Mouse (Mus musculus): ENCODE data around the gene Ccdc103. TPM values are rescaled to one million over a fixed set of nuclear protein-coding genes. Genes with fewer than 3 reads are reported as not detected.
A peak's percentile ranks its signal among the peaks of the same experiment; 100 is the strongest.

Ccdc103 gene
- polyA plus RNA-seq, 1 experiment = not detected

DNA sequence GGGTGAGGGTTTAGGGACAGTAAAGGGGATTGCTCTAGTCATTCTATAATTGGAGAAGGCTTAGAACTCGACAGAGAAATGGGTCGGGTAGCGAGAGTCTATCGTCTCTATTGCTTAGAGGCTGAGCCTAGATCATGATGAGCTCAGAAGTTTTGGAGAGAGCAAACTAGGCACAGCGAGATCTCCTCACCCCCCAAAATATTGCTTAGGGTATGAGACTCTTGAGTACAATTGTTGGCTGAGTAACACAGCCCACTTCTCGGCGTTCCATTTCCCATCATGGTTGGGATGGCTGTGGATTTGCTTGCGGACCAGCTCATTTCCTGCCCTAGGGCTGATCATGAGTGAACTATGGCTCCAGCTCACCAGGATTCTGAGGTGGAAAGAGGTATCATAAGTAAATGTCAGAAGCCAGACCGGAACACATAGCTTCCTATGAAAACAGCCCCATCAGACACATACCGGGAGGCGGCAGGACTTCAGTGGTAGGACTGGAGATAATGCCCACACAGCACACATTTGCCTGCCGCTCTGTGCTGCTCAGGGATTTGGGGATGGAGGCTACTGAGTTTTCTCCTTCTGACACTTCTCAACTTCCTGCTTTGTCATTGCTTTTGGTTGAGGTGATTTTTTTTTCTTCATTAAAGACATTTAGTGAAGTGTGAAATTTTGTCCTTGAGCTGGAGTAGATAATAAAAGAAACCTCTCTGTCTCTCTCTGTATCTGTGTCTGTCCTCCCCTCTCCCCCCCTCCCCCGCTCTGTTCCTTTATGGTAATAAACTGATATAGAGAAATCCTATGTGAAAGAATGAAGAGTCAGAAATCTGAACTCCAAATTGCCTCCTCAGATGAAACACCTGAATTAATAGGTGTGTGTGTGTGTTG is 552 bp downstream of the Ccdc103 start:
- Histone ChIP-seq H3K4me1 (ENCODE audit: control insufficient read depth, insufficient read depth, low read length) (no peaks in the 10 kb centered on the region), H3K4me3 (replicated peaks; ENCODE audit: control insufficient read depth, low read depth, low read length) (peak overlapping the region; percentile 87), H3K27ac (ENCODE audit: control insufficient read depth, insufficient read depth, low read depth, low read length, poor library complexity) (no peak overlapping the region)
- TF ChIP-seq CTCF (IDR thresholded peaks at IDR 0.05; ENCODE audit: control insufficient read depth, insufficient read depth, low read length) (no peak), POLR2A (IDR thresholded peaks at IDR 0.05; ENCODE audit: borderline replicate concordance, control insufficient read depth, low read depth, low read length) (no peak)
- WGBS = 12% methylated on average over 13 of the region's 13 CpGs

DNA sequence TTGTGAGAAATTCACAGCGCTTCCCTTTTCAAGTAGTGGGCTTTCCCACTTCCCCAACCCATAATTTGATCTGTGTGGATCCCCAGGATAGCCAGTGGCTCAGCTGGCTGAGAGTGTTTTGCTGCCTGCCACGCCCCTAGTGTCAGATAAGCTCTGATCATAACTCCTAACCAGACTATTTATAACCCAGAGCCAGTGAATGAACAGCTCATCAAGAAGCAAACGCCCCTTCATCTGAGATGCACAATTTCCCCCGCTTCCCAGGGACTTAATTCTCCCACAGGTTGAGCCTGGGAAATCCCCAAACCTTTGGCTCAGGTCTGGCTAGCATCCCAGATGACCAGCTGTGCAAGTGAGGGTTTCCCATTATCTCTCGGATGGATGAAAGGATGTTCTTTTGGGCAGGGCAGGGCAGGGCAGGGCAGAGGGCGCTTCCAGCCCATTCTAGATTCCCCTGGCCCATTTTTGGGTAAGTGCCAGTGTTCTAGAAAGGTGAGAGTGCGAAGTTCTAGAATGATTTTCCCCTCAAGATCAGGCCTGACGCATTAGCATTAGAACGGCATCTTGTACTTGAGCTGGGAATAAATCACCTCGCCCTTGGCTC is 3.7 kb downstream of the Ccdc103 start, which contains the start of gene Fam187a:
Gene Fam187a (plus strand): TSS at position 554 of the 604 bp plus-strand sequence.
- Histone ChIP-seq H3K4me3 (replicated peaks; ENCODE audit: control insufficient read depth, low read depth, low read length) (no peak within 1 kb of the TSS), H3K4me1 (ENCODE audit: control insufficient read depth, insufficient read depth, low read length) (no peaks in the 10 kb centered on the region), H3K27ac (ENCODE audit: control insufficient read depth, insufficient read depth, low read depth, low read length, poor library complexity) (no peak within 1 kb of the TSS)
- TF ChIP-seq POLR2A (IDR thresholded peaks at IDR 0.05; ENCODE audit: borderline replicate concordance, control insufficient read depth, low read depth, low read length) (no peak), CTCF (IDR thresholded peaks at IDR 0.05; ENCODE audit: control insufficient read depth, insufficient read depth, low read length) (no peak)
- 68% methylated on average over 10 of the region's 10 CpGs for WGBS

DNA sequence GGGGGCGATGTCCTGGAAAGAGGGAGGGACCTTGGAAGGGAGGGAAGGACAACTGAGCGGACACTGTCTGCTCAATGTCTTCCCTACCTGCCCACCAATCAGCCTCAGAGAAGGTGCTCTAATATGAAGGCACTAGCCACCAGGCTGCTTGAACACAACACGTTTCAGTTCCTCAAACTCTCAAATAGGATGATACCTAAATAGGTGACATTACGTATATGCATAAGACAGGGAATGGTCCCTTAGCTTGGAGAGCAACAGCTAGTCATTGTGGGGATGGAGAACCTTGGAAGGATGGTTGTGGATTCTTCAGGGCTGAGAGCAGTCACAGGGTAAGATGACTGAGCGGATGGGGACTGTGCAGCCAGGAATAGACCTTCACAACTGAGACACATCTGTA is 6.4 kb downstream of the Ccdc103 start:
- TF ChIP-seq CTCF (IDR thresholded peaks at IDR 0.05; ENCODE audit: control insufficient read depth, insufficient read depth, low read length) (no peak), POLR2A (IDR thresholded peaks at IDR 0.05; ENCODE audit: borderline replicate concordance, control insufficient read depth, low read depth, low read length) (no peak)
- Histone ChIP-seq H3K27ac (ENCODE audit: control insufficient read depth, insufficient read depth, low read depth, low read length, poor library complexity) (no peak overlapping the region), H3K4me1 (ENCODE audit: control insufficient read depth, insufficient read depth, low read length) (no peaks in the 10 kb centered on the region), H3K4me3 (replicated peaks; ENCODE audit: control insufficient read depth, low read depth, low read length) (no peak overlapping the region)
- 67% methylated on average over 5 of the region's 5 CpGs for WGBS

DNA sequence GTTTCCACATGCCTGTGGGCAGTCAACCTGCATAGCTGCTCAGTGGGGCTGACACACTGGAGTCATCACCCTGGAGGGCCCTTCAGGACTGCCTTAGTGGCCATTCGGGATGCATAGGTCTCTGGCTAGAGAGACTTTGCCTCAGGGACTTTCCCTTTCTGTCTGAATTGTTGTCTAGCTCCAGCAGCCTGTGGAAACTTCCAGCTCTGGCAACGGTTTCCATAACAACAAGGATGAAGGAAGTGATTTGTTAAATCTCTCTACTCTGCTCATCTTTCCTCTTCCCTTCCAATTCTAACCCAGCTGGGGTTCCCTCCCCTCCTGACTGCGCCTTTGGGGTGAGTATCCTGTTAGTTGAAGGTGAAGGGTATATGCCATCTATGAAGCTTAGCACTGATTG is 7.1 kb downstream of the Ccdc103 start:
- whole genome bisulfite sequencing = 46% methylated on average over 3 of the region's 3 CpGs
- Histone ChIP-seq H3K4me3 (replicated peaks; ENCODE audit: control insufficient read depth, low read depth, low read length) (no peak overlapping the region), H3K4me1 (ENCODE audit: control insufficient read depth, insufficient read depth, low read length) (no peaks in the 10 kb centered on the region), H3K27ac (ENCODE audit: control insufficient read depth, insufficient read depth, low read depth, low read length, poor library complexity) (no peak overlapping the region)
- TF ChIP-seq POLR2A (IDR thresholded peaks at IDR 0.05; ENCODE audit: borderline replicate concordance, control insufficient read depth, low read depth, low read length) (no peak), CTCF (IDR thresholded peaks at IDR 0.05; ENCODE audit: control insufficient read depth, insufficient read depth, low read length) (no peak)

DNA sequence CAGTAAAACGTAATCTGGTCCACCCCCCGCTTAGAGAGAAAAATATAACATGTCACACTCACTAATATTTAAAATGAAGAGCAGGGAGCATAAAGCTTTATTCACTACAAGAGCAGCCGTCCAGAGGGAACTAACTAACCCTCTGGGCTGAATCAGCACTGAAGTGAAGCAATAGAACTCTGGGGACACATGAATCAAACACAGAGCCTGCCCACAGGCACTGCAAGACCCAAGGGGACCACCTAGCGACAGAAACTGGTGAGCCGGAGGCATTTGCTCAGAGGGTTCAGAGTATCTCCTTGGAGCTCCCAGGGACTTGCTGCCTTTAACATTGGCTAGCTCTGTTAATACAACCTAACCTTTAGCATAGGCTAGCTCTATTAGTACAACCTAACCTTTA is 9.1 kb downstream of the Ccdc103 start:
- Histone ChIP-seq H3K4me3 (replicated peaks; ENCODE audit: control insufficient read depth, low read depth, low read length) (no peak overlapping the region), H3K4me1 (ENCODE audit: control insufficient read depth, insufficient read depth, low read length) (peaks cover 4% of the 10 kb centered on the region), H3K27ac (ENCODE audit: control insufficient read depth, insufficient read depth, low read depth, low read length, poor library complexity) (no peak overlapping the region)
- TF ChIP-seq CTCF (IDR thresholded peaks at IDR 0.05; ENCODE audit: control insufficient read depth, insufficient read depth, low read length) = no peak
- no peak for TF ChIP-seq POLR2A (IDR thresholded peaks at IDR 0.05; ENCODE audit: borderline replicate concordance, control insufficient read depth, low read depth, low read length)
- 73% methylated on average over 5 of the region's 5 CpGs for WGBS

DNA sequence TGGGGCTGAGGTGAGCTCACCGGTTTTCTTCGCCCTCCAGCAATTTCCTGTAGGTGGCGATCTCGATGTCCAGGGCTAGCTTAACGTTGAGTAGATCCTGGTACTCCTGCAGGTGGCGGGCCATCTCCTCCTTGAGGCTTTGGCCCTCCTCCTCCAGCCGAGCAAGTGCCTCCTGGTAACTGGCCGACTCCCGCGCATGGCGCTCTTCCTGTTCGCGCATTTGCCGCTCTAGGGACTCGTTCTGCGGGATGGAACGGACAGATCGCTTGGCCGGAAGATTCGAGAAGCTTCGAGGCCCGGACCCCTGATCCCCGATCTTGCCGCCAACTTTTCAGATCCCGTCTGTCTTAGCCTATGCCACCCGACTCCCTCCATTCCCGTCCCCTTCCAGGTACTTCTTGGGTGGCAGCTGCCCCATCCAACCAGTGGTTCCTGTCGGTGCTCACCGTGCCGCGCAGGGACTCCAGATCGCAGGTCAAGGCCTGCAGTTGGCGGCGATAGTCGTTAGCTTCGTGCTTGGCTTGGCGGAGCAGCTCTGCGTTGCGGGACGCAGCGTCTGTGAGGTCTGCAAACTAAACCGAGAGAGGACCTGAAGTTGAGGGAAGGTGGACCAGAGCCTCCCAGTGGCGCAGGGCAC is 12.1 kb downstream of the Ccdc103 start:
- Histone ChIP-seq H3K4me1 (ENCODE audit: control insufficient read depth, insufficient read depth, low read length) (peaks cover 4% of the 10 kb centered on the region), H3K4me3 (replicated peaks; ENCODE audit: control insufficient read depth, low read depth, low read length) (peak overlapping the region; percentile 76), H3K27ac (ENCODE audit: control insufficient read depth, insufficient read depth, low read depth, low read length, poor library complexity) (peak overlapping the region; percentile 45)
- 5% methylated on average over 43 of the region's 43 CpGs for WGBS
- TF ChIP-seq CTCF (IDR thresholded peaks at IDR 0.05; ENCODE audit: control insufficient read depth, insufficient read depth, low read length) (peak; percentile 91), POLR2A (IDR thresholded peaks at IDR 0.05; ENCODE audit: borderline replicate concordance, control insufficient read depth, low read depth, low read length) (peak; percentile 55; the same call in 1 of the 2 replicates)

DNA sequence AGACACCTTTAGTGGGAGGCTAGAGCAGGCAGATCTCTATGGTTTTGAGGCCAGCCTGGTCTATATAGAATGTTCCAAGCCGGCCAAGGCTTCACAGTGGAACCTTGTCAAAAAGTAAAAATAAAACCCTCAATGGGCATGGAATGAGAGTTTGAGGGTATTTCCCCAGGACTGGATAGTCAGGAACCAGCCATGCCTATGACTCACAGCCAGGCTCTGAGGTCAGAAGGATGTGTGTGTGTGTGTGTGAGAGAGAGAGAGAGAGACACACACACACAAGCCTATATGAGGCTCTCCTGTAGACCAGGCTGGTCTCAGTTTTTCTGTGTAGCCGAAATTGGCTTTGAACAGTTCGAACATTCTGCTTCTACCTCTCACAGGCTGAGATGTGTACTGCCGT is 13.7 kb downstream of the Ccdc103 start:
- TF ChIP-seq CTCF (IDR thresholded peaks at IDR 0.05; ENCODE audit: control insufficient read depth, insufficient read depth, low read length) (no peak), POLR2A (IDR thresholded peaks at IDR 0.05; ENCODE audit: borderline replicate concordance, control insufficient read depth, low read depth, low read length) (no peak)
- peak overlapping the region; percentile 71 for H3K27ac ChIP-seq (ENCODE audit: control insufficient read depth, insufficient read depth, low read depth, low read length, poor library complexity)
- peak overlapping the region; percentile 63 for H3K4me3 ChIP-seq (replicated peaks; ENCODE audit: control insufficient read depth, low read depth, low read length)
- peaks cover 4% of the 10 kb centered on the region for H3K4me1 ChIP-seq (ENCODE audit: control insufficient read depth, insufficient read depth, low read length)
- WGBS = 87% methylated on average over 4 of the region's 4 CpGs

DNA sequence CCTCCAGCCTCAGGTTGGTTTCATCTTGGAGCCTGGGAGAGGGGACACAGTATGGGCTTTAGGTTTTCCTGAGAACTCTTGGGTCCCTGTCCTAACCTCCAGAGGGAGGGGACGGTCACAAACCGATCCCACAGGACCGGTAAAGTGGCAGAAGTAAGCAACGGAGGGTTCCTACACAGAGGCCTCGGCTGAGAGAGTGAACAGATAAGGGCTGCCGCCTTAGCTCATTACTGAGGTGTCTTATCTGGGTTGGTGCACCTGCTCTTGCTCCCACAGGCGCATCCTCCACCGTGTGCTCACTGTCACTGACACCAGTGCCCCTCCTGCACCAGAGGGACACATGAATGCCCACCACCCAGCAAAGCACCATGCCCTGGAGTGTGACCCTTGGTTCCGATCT is 14.8 kb downstream of the Ccdc103 start:
- H3K27ac ChIP-seq (ENCODE audit: control insufficient read depth, insufficient read depth, low read depth, low read length, poor library complexity) = peak overlapping the region; percentile 71
- H3K4me3 ChIP-seq (replicated peaks; ENCODE audit: control insufficient read depth, low read depth, low read length) = peak overlapping the region; percentile 63
- TF ChIP-seq POLR2A (IDR thresholded peaks at IDR 0.05; ENCODE audit: borderline replicate concordance, control insufficient read depth, low read depth, low read length) (peak; percentile 59), CTCF (IDR thresholded peaks at IDR 0.05; ENCODE audit: control insufficient read depth, insufficient read depth, low read length) (no peak)
- 54% methylated on average over 9 of the region's 9 CpGs for WGBS
- peaks cover 4% of the 10 kb centered on the region for H3K4me1 ChIP-seq (ENCODE audit: control insufficient read depth, insufficient read depth, low read length)

Measured in bone marrow, adult 2 months (tissue).